Mouse (Mus musculus) heart, postnatal 0 days (tissue): ENCODE measurements around the gene Dysf.

ENCODE experiments used
- CTCF ChIP-seq: IDR thresholded peaks from 2 replicates; pipeline ENCODE4 v1.5.1; 2016; ENCODE audit warnings: antibody characterized with exemption, control low read depth, low read depth
- EP300 ChIP-seq: IDR thresholded peaks from 2 replicates; pipeline ENCODE4 v1.6.1; 2016; ENCODE audit warnings: antibody characterized with exemption, low read depth

DNA sequence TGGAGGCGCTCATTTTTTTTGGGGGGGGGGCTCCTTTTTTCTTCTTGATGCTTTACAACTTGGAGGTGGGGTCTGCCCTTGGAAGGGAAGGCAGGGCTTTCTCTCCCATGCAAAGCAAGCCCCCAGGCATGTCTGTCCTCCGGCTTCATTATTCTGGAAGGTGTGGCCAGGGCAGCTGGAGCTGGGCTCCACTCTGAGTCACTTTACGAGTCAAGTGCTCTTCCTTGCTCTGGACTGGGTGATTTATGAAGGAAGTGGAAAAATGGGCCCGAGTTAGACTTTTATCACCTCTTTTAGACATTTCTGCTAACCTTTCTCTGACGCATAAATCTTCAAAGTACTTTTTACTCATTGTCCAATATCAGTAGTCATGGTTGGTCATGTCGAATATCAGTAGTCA is 61.9 kb downstream of the Dysf start:
- no peak for TF ChIP-seq CTCF
- no peak for TF ChIP-seq EP300
